ENCODE assay signal across 19 mouse cellular contexts in genomic region chr11:20133721-20134120, GRCm38 (mm10). TPM values are rescaled to one million over a fixed set of nuclear protein-coding genes. Genes with fewer than 3 reads are reported as not detected.
DNase-seq lines count a peak whose midpoint lies in the region; ATAC-seq and TF ChIP-seq lines count a peak whose summit lies in the region.
"Had no signal": no experiment of that assay in that cellular context is flagged by ENCODE, and none has a peak within 500 bp of the region (broad histone marks: within the 10 kb centered on the region; RNA-seq: fewer than 3 reads in every experiment).

No protein-coding gene starts in this region.

- no peak for ATAC-seq in kidney, embryonic 15.5 days (replicated peaks; ENCODE audit: low FRiP score)
- ATAC-seq in liver, embryonic 15.5 days (ENCODE audit: insufficient read depth) = no peak
- ATAC-seq in liver, postnatal 0 days = no peak
- no peak for ATAC-seq in forebrain, embryonic 13.5 days

- H3K9me3 ChIP-seq in kidney, embryonic 15.5 days (replicated peaks) = no peaks in the 10 kb centered on the region
- no peaks in the 10 kb centered on the region for H3K9me3 ChIP-seq in liver, embryonic 15.5 days (replicated peaks)
- no peaks in the 10 kb centered on the region for H3K9me3 ChIP-seq in liver, postnatal 0 days (ENCODE audit: low read length)
- no peaks in the 10 kb centered on the region for H3K9me3 ChIP-seq in forebrain, embryonic 13.5 days (replicated peaks)
- H3K9me3 ChIP-seq: embryonic facial prominence, embryonic 13.5 days; forebrain, embryonic 12.5 days; hindbrain, embryonic 10.5 days had no signal

- 0 out of 2 replicates have a peak overlapping the region, but pooled peaks have one; percentile 51 for H3K27ac ChIP-seq in kidney, embryonic 15.5 days
- H3K27ac ChIP-seq in liver, embryonic 15.5 days (replicated peaks) = no peak overlapping the region
- H3K27ac ChIP-seq in liver, postnatal 0 days (ENCODE audit: low read depth) = no peak overlapping the region; the same call in 1 of the 2 replicates
- no peak overlapping the region for H3K27ac ChIP-seq in forebrain, embryonic 13.5 days
- H3K27ac ChIP-seq: embryonic facial prominence, embryonic 13.5 days; forebrain, embryonic 12.5 days; hindbrain, embryonic 10.5 days; hindbrain, embryonic 14.5 days had no signal

- TF ChIP-seq CTCF in liver, postnatal 0 days (IDR thresholded peaks at IDR 0.05; ENCODE audit: low read depth) = no peak

- no peak for TF ChIP-seq EP300 in liver, postnatal 0 days (IDR thresholded peaks at IDR 0.05; ENCODE audit: low read depth)

- no peak for DNase-seq in kidney, adult 11 months
- no peak for DNase-seq in liver, postnatal 0 days
- peak; percentile 67 for DNase-seq in R1 (ENCODE audit: low read depth, low spot score)
- DNase-seq: adrenal gland, adult 2 months; adrenal gland, postnatal 25 days; cerebellum, adult 18-20 months; cerebellum, postnatal 36 days; forebrain, postnatal 0 days; gastrocnemius, postnatal 14 days; heart, adult 2 months had no signal

- H3K4me1 ChIP-seq in kidney, embryonic 15.5 days = 0 out of 2 replicates have a peak, but pooled peaks cover 3% of the 10 kb centered on the region
- peaks cover 15% of the 10 kb centered on the region for H3K4me1 ChIP-seq in liver, embryonic 15.5 days (replicated peaks)
- H3K4me1 ChIP-seq in liver, postnatal 0 days (ENCODE audit: insufficient read depth) = peaks cover 7% of the 10 kb centered on the region; the same call in 1 of the 2 replicates
- no peaks in the 10 kb centered on the region for H3K4me1 ChIP-seq in forebrain, embryonic 13.5 days
- H3K4me1 ChIP-seq: embryonic facial prominence, embryonic 13.5 days; forebrain, embryonic 12.5 days; hindbrain, embryonic 10.5 days had no signal

- no peaks in the 10 kb centered on the region for H3K27me3 ChIP-seq in kidney, embryonic 15.5 days
- no peaks in the 10 kb centered on the region for H3K27me3 ChIP-seq in liver, embryonic 15.5 days
- H3K27me3 ChIP-seq in liver, postnatal 0 days (ENCODE audit: insufficient read depth, low read length) = no peaks in the 10 kb centered on the region
- H3K27me3 ChIP-seq in forebrain, embryonic 13.5 days = no peaks in the 10 kb centered on the region
- H3K27me3 ChIP-seq: CH12.LX; embryonic facial prominence, embryonic 13.5 days; forebrain, embryonic 12.5 days; Patski had no signal

- 79% methylated on average over 1 of the region's 1 CpGs for WGBS in kidney, embryonic 15.5 days
- WGBS in liver, embryonic 15.5 days (ENCODE audit: insufficient replicate concordance) = 64% methylated on average over 1 of the region's 1 CpGs
- WGBS in liver, postnatal 0 days (ENCODE audit: insufficient replicate concordance) = 81% methylated on average over 1 of the region's 1 CpGs
- WGBS in forebrain, embryonic 13.5 days = 96% methylated on average over 1 of the region's 1 CpGs

- no peak overlapping the region for H3K4me3 ChIP-seq in kidney, embryonic 15.5 days (replicated peaks)
- no peak overlapping the region for H3K4me3 ChIP-seq in liver, embryonic 15.5 days (replicated peaks)
- H3K4me3 ChIP-seq in liver, postnatal 0 days (ENCODE audit: low read depth, low read length) = no peak overlapping the region
- H3K4me3 ChIP-seq in forebrain, embryonic 13.5 days = no peak overlapping the region
- H3K4me3 ChIP-seq: embryonic facial prominence, embryonic 13.5 days; forebrain, embryonic 12.5 days; hindbrain, embryonic 10.5 days had no signal

- H3K36me3 ChIP-seq in kidney, embryonic 15.5 days = no peaks in the 10 kb centered on the region
- no peaks in the 10 kb centered on the region for H3K36me3 ChIP-seq in liver, embryonic 15.5 days (replicated peaks)
- no peaks in the 10 kb centered on the region for H3K36me3 ChIP-seq in liver, postnatal 0 days (replicated peaks; ENCODE audit: insufficient read depth, low read length)
- H3K36me3 ChIP-seq in forebrain, embryonic 13.5 days (ENCODE audit: poor library complexity, severe bottlenecking) = no peaks in the 10 kb centered on the region
- H3K36me3 ChIP-seq: embryonic facial prominence, embryonic 13.5 days; forebrain, embryonic 12.5 days; hindbrain, embryonic 10.5 days had no signal

- H3K4me2 ChIP-seq in kidney, embryonic 15.5 days = no peak overlapping the region
- peak overlapping the region; percentile 58; the same call in 1 of the 2 replicates for H3K4me2 ChIP-seq in liver, embryonic 15.5 days
- no peak overlapping the region for H3K4me2 ChIP-seq in liver, postnatal 0 days (ENCODE audit: low read depth, low read length)
- H3K4me2 ChIP-seq in forebrain, embryonic 13.5 days = no peak overlapping the region
- H3K4me2 ChIP-seq: hindbrain, embryonic 14.5 days had no signal

- H3K9ac ChIP-seq in kidney, embryonic 15.5 days = no peak overlapping the region
- H3K9ac ChIP-seq in liver, embryonic 15.5 days = no peak overlapping the region
- H3K9ac ChIP-seq in liver, postnatal 0 days (replicated peaks) = no peak overlapping the region
- no peak overlapping the region for H3K9ac ChIP-seq in forebrain, embryonic 13.5 days
- H3K9ac ChIP-seq: embryonic facial prominence, embryonic 13.5 days; forebrain, embryonic 12.5 days; forebrain, postnatal 0 days; hindbrain, embryonic 14.5 days had no signal

RNA-seq across cellular contexts. Expression of gene Actr2, which starts 21.0 kb away (rescaled TPM):
- polyA plus RNA-seq in kidney, embryonic 15.5 days (2015; fragmentation: Nextera tagmentation; extraction: Ambion mirVana) = 125 and 146 TPM in 2 replicates
- polyA plus RNA-seq in liver, embryonic 15.5 days (2015; fragmentation: Nextera tagmentation; extraction: Ambion mirVana) = 47.5 and 54.7 TPM in 2 replicates
- 49.1 and 54.3 TPM in 2 replicates for polyA plus RNA-seq in liver, postnatal 0 days (2015; fragmentation: Nextera tagmentation; extraction: Ambion mirVana)
- polyA plus RNA-seq in forebrain, embryonic 13.5 days (2015; fragmentation: Nextera tagmentation; extraction: Ambion mirVana) = 148 and 166 TPM in 2 replicates
